Mouse (Mus musculus) heart, embryonic 12.5 days (tissue): ENCODE data around the gene Etnk1. TPM values are rescaled to one million over a fixed set of nuclear protein-coding genes. Genes with fewer than 3 reads are reported as not detected.
"Not testable (repeated sequence)": the region's sequence is repeated elsewhere in the genome, so short reads cannot be mapped to it uniquely, and the experiment has no call there.

Experiments used
- ATAC-seq: fragments of 200-750 bp; cut with Nextera tagmentation; 2 replicates; pipeline ENCODE4 v1.8.0; 2017; ENCODE audit warnings: moderate TSS enrichment, moderate library complexity; ENCODE audit not compliant: insufficient number of reproducible peaks, low FRiP score
- H3K27ac ChIP-seq: fragments of 300-500 bp; sonication (generic); 2 replicates; pipeline ENCODE4 v1.5.1; 2016; ENCODE audit warnings: mild to moderate bottlenecking, moderate library complexity; ENCODE audit not compliant: poor library complexity, severe bottlenecking
- H3K27me3 ChIP-seq: fragments of 300-500 bp; sonication (generic); replicated peaks from 2 replicates; pipeline ENCODE4 v1.6.1; 2016; ENCODE audit warnings: mild to moderate bottlenecking, moderate library complexity
- H3K36me3 ChIP-seq: fragments of 300-500 bp; sonication (generic); 2 replicates; pipeline ENCODE4 v1.6.1; 2016; ENCODE audit warnings: mild to moderate bottlenecking, moderate library complexity
- H3K4me1 ChIP-seq: fragments of 300-500 bp; sonication (generic); replicated peaks from 2 replicates; pipeline ENCODE4 v1.6.1; 2016; ENCODE audit warnings: mild to moderate bottlenecking
- H3K4me2 ChIP-seq: fragments of 300-500 bp; sonication (generic); 2 replicates; pipeline ENCODE4 v1.6.1; 2016; ENCODE audit warnings: mild to moderate bottlenecking, moderate library complexity
- H3K4me3 ChIP-seq: fragments of 300-500 bp; sonication (generic); 2 replicates; pipeline ENCODE4 v1.5.1; 2016; ENCODE audit warnings: mild to moderate bottlenecking
- H3K9ac ChIP-seq: fragments of 300-500 bp; sonication (generic); 2 replicates; pipeline ENCODE4 v1.6.1; 2016; ENCODE audit warnings: mild to moderate bottlenecking, moderate library complexity
- H3K9me3 ChIP-seq: fragments of 300-500 bp; sonication (generic); replicated peaks from 2 replicates; pipeline ENCODE4 v1.6.1; 2016; ENCODE audit warnings: mild to moderate bottlenecking, moderate library complexity
- WGBS: fragments of 180-500 bp; shearing (Covaris S2); methylation state at CpG from one replicate; pipeline ENCODE4 v1.1.7; 2016; 5-methylcytosine and 5-hydroxymethylcytosine counted together
- polyA plus RNA-seq: library from polyadenylated mRNA; unstranded; fragments of >200 nt; fragmentation: Nextera tagmentation; extraction: Ambion mirVana; gene quantifications from 2 replicates; pipeline ENCODE4 v1.2.1, GENCODE M21; 2016

Gene Etnk1
- polyA plus RNA-seq, 1 experiment from 2014 or later = 24.0 TPM

DNA sequence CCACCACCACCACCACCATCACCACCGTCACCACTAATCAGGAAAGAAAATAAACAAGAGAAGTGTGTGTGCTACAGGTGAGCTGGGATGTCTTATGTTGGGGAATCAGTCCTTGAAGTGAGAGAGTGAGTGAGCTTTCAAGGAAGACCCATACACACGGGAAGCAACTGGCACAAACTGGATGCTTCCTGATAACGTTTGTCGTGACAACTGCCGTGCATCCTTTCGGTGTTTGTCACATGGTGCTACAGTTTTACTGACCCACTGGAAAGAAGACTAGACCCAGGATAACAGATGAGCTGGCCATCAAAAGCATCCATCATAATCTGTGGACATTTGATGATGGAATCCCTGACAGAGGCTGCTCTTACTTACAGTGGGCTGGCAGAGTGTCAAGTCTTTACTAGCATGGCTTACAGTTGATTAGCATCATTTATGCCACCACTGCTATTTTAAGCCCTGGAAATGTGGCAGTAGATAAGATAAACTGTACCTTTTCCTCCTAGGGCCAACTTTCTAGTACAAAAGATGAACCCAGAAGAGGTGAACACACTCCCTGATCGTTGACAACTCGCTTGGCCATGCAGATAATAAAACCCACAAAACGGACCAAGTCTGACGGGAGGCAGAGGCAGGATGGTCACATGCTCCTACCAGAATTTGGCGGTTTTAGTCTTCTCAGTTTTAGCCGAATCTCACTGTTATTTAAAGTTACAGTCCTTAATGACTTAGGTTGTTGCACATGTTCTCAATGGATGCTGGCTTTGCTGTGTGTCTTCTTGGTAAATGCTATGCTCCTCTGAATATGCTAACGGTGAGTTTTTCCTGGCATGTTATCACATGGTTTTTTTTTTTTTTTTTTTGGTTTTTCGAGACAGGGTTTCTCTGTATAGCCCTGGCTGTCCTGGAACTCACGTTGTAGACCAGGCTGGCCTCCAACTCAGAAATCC, 2.8 kb upstream of the Etnk1 start:
- WGBS = 72% methylated on average over 15 of the region's 15 CpGs
- Histone ChIP-seq H3K9ac (no peak overlapping the region), H3K4me1 (peaks cover 15% of the 10 kb centered on the region), H3K27me3 (no peaks in the 10 kb centered on the region), H3K4me3 (no peak overlapping the region), H3K4me2 (no peak overlapping the region), H3K36me3 (no peaks in the 10 kb centered on the region), H3K27ac (no peak overlapping the region), H3K9me3 (no peaks in the 10 kb centered on the region)
- ATAC-seq = no peak

DNA sequence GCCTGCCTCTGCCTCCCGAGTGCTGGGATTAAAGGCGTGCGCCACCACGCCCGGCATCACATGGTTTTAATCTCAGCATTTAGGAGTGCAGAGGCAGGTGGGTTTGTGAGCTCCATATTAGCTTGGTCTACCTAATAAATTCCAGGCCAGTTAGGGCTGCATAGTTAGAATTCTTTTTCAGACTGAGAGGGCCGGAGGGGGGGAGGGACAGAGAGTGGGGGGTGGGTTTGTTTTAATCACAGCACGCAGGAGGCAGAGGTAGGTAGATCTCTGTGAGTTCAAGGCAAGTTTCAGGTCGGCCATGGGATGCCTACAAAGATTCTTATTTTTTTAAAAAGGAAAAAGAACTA, 2.1 kb upstream of the Etnk1 start:
- Histone ChIP-seq H3K9me3 (no peaks in the 10 kb centered on the region), H3K4me3 (no peak overlapping the region), H3K36me3 (no peaks in the 10 kb centered on the region), H3K27ac (no peak overlapping the region), H3K4me1 (peaks cover 20% of the 10 kb centered on the region), H3K4me2 (no peak overlapping the region), H3K27me3 (no peaks in the 10 kb centered on the region), H3K9ac (no peak overlapping the region)
- 79% methylated on average over 8 of the region's 8 CpGs for WGBS
- ATAC-seq = no peak

DNA sequence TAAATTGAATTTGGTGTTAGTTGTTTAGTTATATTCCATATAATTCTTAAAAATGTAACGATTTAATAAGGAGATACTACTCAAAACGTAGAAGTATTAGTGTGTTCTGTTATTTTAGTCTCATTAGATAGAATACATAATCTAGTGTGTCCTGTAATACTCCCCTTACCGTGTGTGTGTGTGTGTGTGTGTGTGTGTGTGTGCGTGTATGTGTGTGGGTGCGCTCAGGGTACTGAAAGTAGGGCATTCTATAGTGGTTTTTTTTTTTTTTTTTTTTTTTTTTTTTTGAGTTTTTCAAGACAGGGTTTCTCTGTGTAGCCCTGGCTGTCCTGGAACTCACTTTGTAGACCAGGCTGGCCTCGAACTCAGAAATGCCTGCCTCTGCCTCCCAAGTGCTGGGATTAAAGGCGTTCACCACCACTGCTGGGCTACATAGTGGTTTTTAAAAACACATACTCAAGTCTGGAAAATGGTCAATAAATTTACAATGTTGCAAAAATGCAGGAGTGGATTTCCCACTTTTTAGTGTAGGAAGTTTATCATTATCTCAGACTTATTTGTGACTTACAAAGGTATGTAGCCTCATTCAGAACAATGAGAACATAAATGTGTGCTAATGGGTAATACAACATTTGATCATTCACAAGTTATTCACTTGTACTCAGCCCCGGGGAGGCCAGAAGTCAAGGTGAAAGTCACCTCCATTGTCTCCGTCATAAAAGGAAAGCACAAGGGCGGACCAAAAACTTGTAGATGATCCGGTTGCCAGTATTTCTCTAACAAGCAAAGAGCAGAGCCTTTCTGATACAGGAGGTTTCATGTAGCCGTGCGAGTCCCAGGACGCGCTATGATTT, 1.4 kb upstream of the Etnk1 start:
- ATAC-seq = no peak
- Histone ChIP-seq H3K9me3 (no peaks in the 10 kb centered on the region), H3K27me3 (no peaks in the 10 kb centered on the region), H3K4me2 (peak overlapping the region; percentile 95), H3K27ac (no peak overlapping the region), H3K36me3 (no peaks in the 10 kb centered on the region), H3K4me1 (peaks cover 20% of the 10 kb centered on the region), H3K4me3 (peak overlapping the region; percentile 98), H3K9ac (peak overlapping the region; percentile 95)
- 59% methylated on average over 15 of the region's 15 CpGs for WGBS

DNA sequence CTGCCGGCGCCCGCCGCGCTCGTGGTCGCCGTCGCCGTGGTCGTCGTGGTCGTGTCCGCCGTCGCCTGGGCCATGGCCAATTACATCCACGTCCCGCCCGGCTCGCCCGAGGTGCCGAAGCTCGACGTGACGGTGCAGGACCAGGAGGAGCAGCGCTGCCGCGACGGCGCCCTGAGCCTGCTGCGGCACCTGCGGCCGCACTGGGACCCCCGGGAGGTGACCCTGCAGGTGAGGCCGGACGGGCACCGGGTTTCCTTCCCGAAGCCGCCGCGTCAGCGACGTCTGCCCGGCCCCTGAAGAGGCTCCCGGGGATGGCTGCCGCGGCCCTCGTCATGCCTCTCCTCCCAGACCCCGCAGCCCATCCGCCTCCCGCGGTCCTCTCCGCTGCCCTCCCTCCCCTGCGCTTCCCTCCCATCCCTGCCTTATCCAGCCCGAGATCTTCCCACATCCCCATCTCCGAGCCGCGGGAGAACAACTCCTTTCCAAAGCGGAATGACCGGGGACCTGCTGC, 443 bp downstream of the Etnk1 start:
- H3K27me3 ChIP-seq = no peaks in the 10 kb centered on the region
- peaks cover 8% of the 10 kb centered on the region for H3K36me3 ChIP-seq
- under 1% methylated on average over 60 of the region's 60 CpGs for WGBS
- peak overlapping the region; percentile 92 for H3K27ac ChIP-seq
- no peaks in the 10 kb centered on the region for H3K9me3 ChIP-seq
- peak; percentile 65 for ATAC-seq
- H3K9ac ChIP-seq = peak overlapping the region; percentile 95
- H3K4me2 ChIP-seq = peak overlapping the region; percentile 95
- H3K4me3 ChIP-seq = peak overlapping the region; percentile 98
- H3K4me1 ChIP-seq = peaks cover 17% of the 10 kb centered on the region

DNA sequence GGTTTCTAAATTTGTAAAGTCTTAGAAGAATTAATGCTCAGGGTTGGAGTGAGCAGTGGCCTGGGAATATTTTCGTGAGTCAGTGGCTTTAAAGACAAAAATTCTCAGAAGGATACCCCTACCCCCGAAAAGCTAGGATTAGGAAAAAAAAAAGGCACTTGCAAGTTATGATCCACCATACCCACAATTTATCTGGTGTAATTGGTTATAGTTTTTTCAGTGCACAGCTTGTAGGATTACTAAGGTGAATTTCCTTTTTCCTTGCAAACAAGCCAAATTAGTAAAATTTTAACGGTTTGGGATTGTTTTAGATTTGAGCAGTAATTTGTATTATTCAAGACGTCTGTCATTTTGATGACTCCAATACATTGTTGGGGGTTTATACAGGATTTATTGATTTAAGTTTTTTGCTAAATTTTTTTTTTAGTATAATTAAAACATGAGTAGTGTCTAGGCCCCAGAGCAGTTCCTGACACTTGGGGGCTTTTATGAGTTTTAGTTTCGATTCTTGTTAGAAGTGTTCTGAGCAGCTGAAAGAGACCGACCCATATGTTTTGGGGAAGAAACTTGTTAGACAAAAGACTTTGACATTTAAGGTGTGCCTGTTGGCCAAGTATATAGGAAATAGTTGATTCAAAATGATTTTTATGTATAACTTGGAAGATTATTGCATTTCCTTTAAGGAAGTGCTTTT, 1.1 kb downstream of the Etnk1 start:
- WGBS = 37% methylated on average over 6 of the region's 6 CpGs
- Histone ChIP-seq H3K4me2 (peak overlapping the region; percentile 95), H3K9me3 (no peaks in the 10 kb centered on the region), H3K27ac (peak overlapping the region; percentile 92), H3K27me3 (no peaks in the 10 kb centered on the region), H3K4me3 (peak overlapping the region; percentile 98), H3K4me1 (peaks cover 17% of the 10 kb centered on the region), H3K36me3 (peaks cover 14% of the 10 kb centered on the region), H3K9ac (peak overlapping the region; percentile 95)
- no peak for ATAC-seq

DNA sequence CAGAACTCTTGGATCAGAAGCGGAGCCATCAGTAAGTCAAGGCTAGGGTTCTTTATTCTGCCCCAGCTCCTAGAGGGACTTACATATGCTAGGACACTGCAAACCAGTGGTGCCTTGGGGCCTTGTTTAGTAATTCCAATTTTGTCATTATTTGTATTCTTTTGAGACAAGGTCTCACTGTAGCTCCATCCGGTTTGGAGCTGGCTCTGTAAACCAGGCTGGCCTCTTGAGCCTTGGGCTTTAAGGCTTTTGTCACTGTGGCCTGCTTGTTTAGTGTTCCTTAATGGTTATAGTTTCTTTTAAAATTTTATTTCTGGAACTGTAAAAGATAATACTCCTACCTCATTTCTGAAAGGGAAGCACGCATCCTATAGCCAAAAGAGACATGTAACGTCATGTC, 2.4 kb downstream of the Etnk1 start:
- H3K9ac ChIP-seq = no peak overlapping the region
- no peaks in the 10 kb centered on the region for H3K27me3 ChIP-seq
- WGBS = 88% methylated on average over 4 of the region's 4 CpGs
- ATAC-seq = no peak
- H3K9me3 ChIP-seq = no peaks in the 10 kb centered on the region
- peaks cover 20% of the 10 kb centered on the region for H3K36me3 ChIP-seq
- H3K4me3 ChIP-seq = no peak overlapping the region
- H3K4me2 ChIP-seq = peak overlapping the region; percentile 45
- no peak overlapping the region for H3K27ac ChIP-seq
- peaks cover 15% of the 10 kb centered on the region for H3K4me1 ChIP-seq

DNA sequence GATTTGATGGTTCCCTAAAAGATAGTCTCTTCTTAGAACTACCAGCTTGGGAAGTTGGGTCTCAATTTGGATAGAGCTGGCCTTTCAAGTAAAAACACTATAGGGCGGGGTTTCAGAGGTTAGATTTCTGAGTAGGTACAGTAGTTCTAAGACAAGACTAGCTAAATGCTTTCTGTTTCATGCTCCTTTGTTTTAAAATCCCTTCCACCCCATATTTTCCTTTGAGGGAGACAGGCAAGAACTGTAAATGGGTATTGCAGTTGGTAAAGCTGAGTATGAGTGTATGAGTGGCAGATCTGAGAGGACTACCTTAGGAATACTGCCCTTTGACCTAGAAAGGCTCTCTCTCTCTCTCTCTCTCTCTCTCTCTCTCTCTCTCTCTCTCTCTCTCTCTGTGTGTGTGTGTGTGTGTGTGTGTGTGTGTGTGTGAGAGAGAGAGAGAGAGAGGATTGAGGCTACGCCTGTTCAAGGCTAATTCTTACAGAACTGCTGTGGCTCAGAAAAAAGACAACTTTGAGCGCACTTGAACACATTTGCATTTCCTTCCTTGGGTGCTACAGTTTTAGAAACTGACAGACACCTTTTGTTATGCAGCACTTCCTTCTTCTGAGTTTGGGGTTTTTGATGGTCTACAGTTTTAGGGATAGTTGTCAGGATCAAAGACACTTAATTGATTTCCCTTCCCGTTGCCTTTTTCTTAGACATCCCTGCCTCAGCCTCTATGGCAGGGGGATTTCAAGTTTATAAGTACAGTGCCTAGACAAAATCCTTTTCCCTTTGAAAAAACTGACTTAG, 3.3 kb downstream of the Etnk1 start:
- H3K36me3 ChIP-seq = peaks cover 20% of the 10 kb centered on the region
- no peak overlapping the region for H3K4me3 ChIP-seq
- H3K9me3 ChIP-seq = no peaks in the 10 kb centered on the region
- 85% methylated on average over 4 of the region's 4 CpGs for WGBS
- H3K4me2 ChIP-seq = no peak overlapping the region
- ATAC-seq = no peak
- peaks cover 20% of the 10 kb centered on the region for H3K4me1 ChIP-seq
- H3K27me3 ChIP-seq = no peaks in the 10 kb centered on the region
- no peak overlapping the region for H3K27ac ChIP-seq
- H3K9ac ChIP-seq = no peak overlapping the region

DNA sequence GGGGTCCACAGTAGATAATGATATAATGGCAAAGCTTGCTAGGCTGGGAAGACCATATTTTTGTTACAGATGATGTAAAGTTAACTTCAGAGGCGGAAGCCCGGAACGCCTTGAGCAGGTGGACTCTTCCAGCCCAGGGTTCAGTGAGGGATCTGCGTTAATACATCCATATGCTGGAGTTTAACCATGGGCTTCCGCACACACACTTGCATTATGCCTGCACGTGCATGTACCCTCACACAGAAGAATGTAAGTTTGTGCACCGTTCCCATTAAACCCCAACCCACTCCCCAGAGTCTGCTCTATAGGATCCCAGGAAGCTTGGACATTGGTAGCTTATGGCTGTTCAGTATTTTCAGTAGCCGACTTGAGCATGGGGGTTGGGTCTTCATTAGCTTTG, 4.0 kb downstream of the Etnk1 start:
- no peak overlapping the region for H3K4me3 ChIP-seq
- no peak overlapping the region for H3K27ac ChIP-seq
- no peaks in the 10 kb centered on the region for H3K9me3 ChIP-seq
- H3K36me3 ChIP-seq = peaks cover 20% of the 10 kb centered on the region
- peaks cover 18% of the 10 kb centered on the region for H3K4me1 ChIP-seq
- H3K4me2 ChIP-seq = no peak overlapping the region
- 95% methylated on average over 8 of the region's 8 CpGs for WGBS
- ATAC-seq = no peak
- H3K27me3 ChIP-seq = no peaks in the 10 kb centered on the region
- H3K9ac ChIP-seq = no peak overlapping the region

DNA sequence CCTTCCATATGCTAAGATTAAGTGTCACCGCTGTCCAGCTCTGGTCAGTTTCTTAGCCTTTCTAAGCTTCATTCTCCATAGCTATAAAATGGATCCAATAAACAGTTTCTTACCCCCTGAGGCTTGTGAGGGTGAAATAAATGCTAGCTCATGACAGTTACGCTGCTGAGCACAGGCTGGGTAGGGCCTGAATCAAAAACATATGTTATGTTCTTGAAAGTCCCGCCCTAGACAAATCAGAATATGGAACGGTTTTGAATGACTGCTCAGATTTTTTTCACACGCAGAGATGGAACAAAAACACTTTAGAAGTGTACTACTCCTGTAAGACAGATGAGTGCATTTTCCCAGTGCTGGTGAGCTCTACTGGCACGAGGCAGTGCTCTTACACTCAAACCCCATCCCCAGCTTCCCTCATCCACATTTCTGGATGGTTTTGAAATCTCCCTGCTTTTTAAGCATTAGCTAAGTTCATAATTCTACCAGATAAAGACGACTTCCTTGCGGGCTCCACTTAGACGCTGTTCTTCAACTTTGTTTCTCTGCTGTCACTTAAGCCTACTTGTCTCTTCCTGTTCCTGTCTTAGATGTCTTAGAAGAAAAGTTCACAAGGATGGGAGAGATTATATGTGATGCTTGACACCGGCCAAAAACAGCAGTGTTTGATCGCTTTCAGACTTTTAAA, 4.9 kb downstream of the Etnk1 start:
- Histone ChIP-seq H3K4me2 (no peak overlapping the region), H3K9me3 (no peaks in the 10 kb centered on the region), H3K4me1 (peaks cover 18% of the 10 kb centered on the region), H3K9ac (no peak overlapping the region), H3K36me3 (peaks cover 21% of the 10 kb centered on the region), H3K4me3 (no peak overlapping the region), H3K27me3 (no peaks in the 10 kb centered on the region), H3K27ac (no peak overlapping the region)
- WGBS = 70% methylated on average over 11 of the region's 11 CpGs
- ATAC-seq = no peak

DNA sequence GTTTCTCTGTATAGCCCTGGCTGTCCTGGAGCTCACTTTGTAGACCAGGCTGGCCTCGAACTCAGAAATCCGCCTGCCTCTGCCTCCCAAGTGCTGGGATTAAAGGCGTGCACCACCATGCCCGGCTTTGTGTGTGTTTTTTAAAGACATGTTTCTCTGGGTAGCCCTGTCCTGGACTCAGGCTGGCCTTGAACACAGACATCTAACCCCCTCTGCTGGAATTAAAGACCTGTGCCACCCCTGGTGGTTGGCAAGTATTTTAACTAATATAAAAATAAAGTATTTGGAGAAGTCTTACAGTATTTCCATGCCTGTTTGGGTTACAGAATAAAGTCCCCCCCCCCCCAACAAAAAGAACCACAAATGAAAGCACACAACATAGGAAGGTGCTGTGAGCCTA, 5.7 kb downstream of the Etnk1 start:
- not testable (repeated sequence) for ATAC-seq
- WGBS = 91% methylated on average over 4 of the region's 4 CpGs
- peaks cover 18% of the 10 kb centered on the region for H3K4me1 ChIP-seq

More for the DNA sequence above, 5.7 kb downstream of the Etnk1 start:
- H3K36me3 ChIP-seq = peaks cover 27% of the 10 kb centered on the region
- H3K4me2 ChIP-seq, H3K27me3 ChIP-seq, H3K9ac ChIP-seq, H3K27ac ChIP-seq, H3K4me3 ChIP-seq, H3K9me3 ChIP-seq: not testable (repeated sequence)
